Mouse (Mus musculus): ENCODE results near the gene Kcnip3. TPM values are rescaled to one million over a fixed set of nuclear protein-coding genes. Genes with fewer than 3 reads are reported as not detected.

The Kcnip3 gene
- not detected in 2 replicates for total RNA-seq (2012; rRNA removed)
- under 1 TPM in 1 of 2 experiments, not detected in 1; 0.22 TPM for polyA plus RNA-seq (2012; ENCODE audit: insufficient read depth in 1 of 2, insufficient read length in 2 of 2, low read depth in 1 of 2, low replicate concordance in 2 of 2, missing spikeins in 1 of 2)

DNA sequence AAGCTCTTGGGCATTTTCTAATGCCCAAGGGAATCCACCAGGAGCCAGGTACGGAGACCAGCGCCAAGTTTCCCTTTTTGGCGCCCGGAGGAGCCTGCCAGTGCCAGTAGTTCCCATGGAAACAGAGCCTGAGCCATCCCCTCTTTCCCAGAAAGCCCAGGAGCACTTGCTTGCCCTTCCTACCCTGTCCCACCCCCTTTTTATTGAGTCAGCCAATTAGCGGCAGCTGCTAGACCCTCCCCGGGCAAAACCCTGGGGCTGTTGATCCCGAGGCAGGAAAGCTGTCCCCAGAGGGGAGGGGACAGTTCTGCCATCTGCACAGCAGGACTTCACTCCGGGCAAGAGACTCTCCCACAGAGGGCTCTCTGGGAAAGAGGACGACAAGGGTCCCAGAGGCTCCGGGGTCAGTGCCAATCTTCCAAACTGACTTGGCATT is at the start of gene Kcnip3:
Kcnip3 (minus strand) TSS at position 89 of the 436 bp plus-strand sequence.
- no peaks in the 10 kb centered on the region for H3K79me2 ChIP-seq (ENCODE audit: control insufficient read depth, insufficient read depth, low read length, poor library complexity)
- TF ChIP-seq ZNF384 (IDR thresholded peaks at IDR 0.05; ENCODE audit: low read depth, low read length) (no peak), BHLHE40 (IDR thresholded peaks at IDR 0.05; ENCODE audit: borderline replicate concordance, low read depth, low read length) (no peak), MYC (IDR thresholded peaks at IDR 0.05; ENCODE audit: low read depth, low read length) (no peak), MEF2A (IDR thresholded peaks at IDR 0.05; ENCODE audit: extremely low read depth, insufficient replicate concordance, low read depth, low read length, poor library complexity, severe bottlenecking) (no peak), MXI1 (IDR thresholded peaks at IDR 0.05; ENCODE audit: low read depth, low read length) (no peak), POLR2A (IDR thresholded peaks at IDR 0.05; ENCODE audit: control insufficient read depth in 1 of 2, insufficient read depth in 1 of 2, low read depth in 1 of 2, low read length in 2 of 2, poor library complexity in 1 of 2) (no peak), GABPA (IDR thresholded peaks at IDR 0.05; ENCODE audit: low read depth, low read length) (no peak), ELF1 (IDR thresholded peaks at IDR 0.05; ENCODE audit: low read depth, low read length) (no peak), CHD1 (IDR thresholded peaks at IDR 0.05; ENCODE audit: low read depth, low read length) (no peak), SIN3A (IDR thresholded peaks at IDR 0.05; ENCODE audit: low read length) (no peak), ZKSCAN1 (IDR thresholded peaks at IDR 0.05; ENCODE audit: low read depth, low read length) (no peak), GATA1 (IDR thresholded peaks at IDR 0.05; ENCODE audit: low read depth, low read length) (no peak), RCOR1 (IDR thresholded peaks at IDR 0.05; ENCODE audit: low read depth, low read length) (no peak)
- H3K4me1 ChIP-seq (ENCODE audit: control insufficient read depth in 1 of 2, insufficient read depth in 2 of 2, low read length in 2 of 2) = peaks cover 0 to 3% of the 10 kb centered on the region in 2 experiments; a peak in 1 of 4 replicates
- no peak within 1 kb of the TSS for H3K9ac ChIP-seq (ENCODE audit: control insufficient read depth, low read depth, low read length, poor library complexity, severe bottlenecking)
- no peak for DNase-seq (ENCODE audit: low read depth, low spot score)
- peaks cover 3 to 11% of the 10 kb centered on the region in 2 experiments; a peak in 3 of 4 replicates for H3K27me3 ChIP-seq (ENCODE audit: control insufficient read depth in 1 of 2, insufficient read depth in 2 of 2, low read length in 2 of 2)
- H3K9me3 ChIP-seq (replicated peaks; ENCODE audit: insufficient read depth, low read length) = no peaks in the 10 kb centered on the region
- no peak within 1 kb of the TSS for H3K27ac ChIP-seq (ENCODE audit: control insufficient read depth, low read depth, low read length)
- H3K4me3 ChIP-seq (ENCODE audit: control insufficient read depth in 1 of 2, insufficient read depth in 1 of 2, low read depth in 2 of 2, low read length in 2 of 2) = no peak within 1 kb of the TSS
- no peaks in the 10 kb centered on the region for H3K36me3 ChIP-seq (ENCODE audit: control insufficient read depth in 1 of 2, insufficient read depth in 2 of 2, low read length in 2 of 2)

DNA sequence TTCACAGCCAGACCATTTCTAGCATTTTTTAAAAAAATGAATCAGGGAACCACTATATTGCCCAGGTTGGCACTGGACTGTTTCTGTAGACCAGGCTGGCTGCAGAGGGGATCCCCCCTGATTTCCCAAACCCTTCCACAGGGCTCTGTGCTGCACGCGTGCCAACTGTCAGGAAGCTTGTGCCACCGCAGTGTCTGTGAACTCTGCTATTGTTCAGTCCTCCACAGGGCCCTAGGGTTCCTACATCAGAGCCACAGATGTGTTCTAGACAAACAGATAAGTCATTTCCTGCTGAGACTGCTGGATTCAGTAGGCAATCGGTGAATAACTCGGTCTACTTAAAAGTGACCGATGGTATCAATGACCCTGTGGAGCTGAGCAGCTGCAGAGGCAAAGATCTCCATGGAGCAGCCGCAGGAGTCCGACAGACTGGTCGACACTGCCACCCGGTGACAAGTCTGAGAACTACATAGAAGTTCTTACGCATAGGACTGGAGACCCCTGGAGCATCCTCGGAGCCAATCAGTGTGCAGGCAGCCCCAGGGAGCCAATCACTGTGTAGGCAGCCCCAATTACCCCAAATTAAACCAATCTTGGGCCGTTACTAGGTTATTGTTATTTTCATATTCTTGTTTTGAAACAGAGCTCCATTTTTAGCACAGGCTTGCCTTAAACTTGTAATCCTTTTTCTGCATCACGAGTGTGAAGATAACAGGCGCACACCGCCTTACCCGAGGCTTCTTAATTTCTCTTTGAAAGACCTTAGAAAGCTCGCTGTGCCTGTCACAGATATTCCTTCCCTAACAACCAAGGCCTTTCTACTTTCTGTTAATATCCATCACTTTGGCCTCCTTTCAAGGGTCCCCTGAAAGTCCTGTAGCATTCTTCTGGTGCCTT is 37.4 kb upstream of the Kcnip3 start:
- H3K9ac ChIP-seq (ENCODE audit: control insufficient read depth, low read depth, low read length, poor library complexity, severe bottlenecking) = peak overlapping the region; percentile 34
- 0 out of 2 replicates have a peak, but pooled peaks have one; percentile 5 for TF ChIP-seq GATA1 (IDR thresholded peaks at IDR 0.05; ENCODE audit: low read depth, low read length)
- TF ChIP-seq MXI1 (IDR thresholded peaks at IDR 0.05; ENCODE audit: low read depth, low read length) = no peak; the same call in 1 of the 2 replicates
- TF ChIP-seq CHD2 (IDR thresholded peaks at IDR 0.05; ENCODE audit: low read length) = peak; percentile 32; the same call in 1 of the 2 replicates
- TF ChIP-seq TBP (IDR thresholded peaks at IDR 0.05; ENCODE audit: low read depth, low read length) = no peak
- peak; percentile 80 for TF ChIP-seq ZC3H11A (IDR thresholded peaks at IDR 0.05; ENCODE audit: low read depth, low read length)
- TF ChIP-seq CTCF (IDR thresholded peaks at IDR 0.05 in 2 of 3, conservative IDR thresholded peaks at IDR 0.05 in 1 of 3; ENCODE audit: control insufficient read depth in 1 of 3, insufficient read depth in 1 of 3, low read depth in 2 of 3, low read length in 3 of 3, poor library complexity in 1 of 3, severe bottlenecking in 1 of 3) = peak; percentile 62 to 97 (median 88)
- TF ChIP-seq SMC3 (IDR thresholded peaks at IDR 0.05; ENCODE audit: low read depth, low read length) = peak; percentile 88
- no peak for TF ChIP-seq GABPA (IDR thresholded peaks at IDR 0.05; ENCODE audit: low read depth, low read length)
- peak; percentile 50; the same call in 1 of the 2 replicates for TF ChIP-seq NRF1 (IDR thresholded peaks at IDR 0.05; ENCODE audit: insufficient read depth, low read depth, low read length, poor library complexity, severe bottlenecking)
- 0 out of 2 replicates have a peak, but pooled peaks have one; percentile 28 for TF ChIP-seq MAX (IDR thresholded peaks at IDR 0.05; ENCODE audit: low read length)
- TF ChIP-seq POLR2AphosphoS5 (IDR thresholded peaks at IDR 0.05; ENCODE audit: borderline replicate concordance, low read depth, low read length) = no peak
- peak; percentile 53; the same call in 1 of the 2 replicates for TF ChIP-seq SIN3A (IDR thresholded peaks at IDR 0.05; ENCODE audit: low read length)
- peak; percentile 98 for TF ChIP-seq RAD21 (IDR thresholded peaks at IDR 0.05; ENCODE audit: low read depth, low read length)
- peak; percentile 37; the same call in 1 of the 2 replicates for TF ChIP-seq BHLHE40 (IDR thresholded peaks at IDR 0.05; ENCODE audit: borderline replicate concordance, low read depth, low read length)
- H3K27ac ChIP-seq (ENCODE audit: control insufficient read depth, low read depth, low read length) = no peak overlapping the region
- no peaks in the 10 kb centered on the region for H3K9me3 ChIP-seq (replicated peaks; ENCODE audit: insufficient read depth, low read length)
- H3K4me3 ChIP-seq (ENCODE audit: control insufficient read depth in 1 of 2, insufficient read depth in 1 of 2, low read depth in 2 of 2, low read length in 2 of 2) = peak overlapping the region; percentile 29 to 39
- H3K4me1 ChIP-seq (ENCODE audit: control insufficient read depth in 1 of 2, insufficient read depth in 2 of 2, low read length in 2 of 2) = no peaks in the 10 kb centered on the region
- no peaks in the 10 kb centered on the region for H3K79me2 ChIP-seq (ENCODE audit: control insufficient read depth, insufficient read depth, low read length, poor library complexity)
- no peaks in the 10 kb centered on the region; a peak in 2 of 4 replicates for H3K27me3 ChIP-seq (ENCODE audit: control insufficient read depth in 1 of 2, insufficient read depth in 2 of 2, low read length in 2 of 2)
- peak; percentile 94 for DNase-seq (ENCODE audit: low read depth, low spot score)
- no peaks in the 10 kb centered on the region for H3K36me3 ChIP-seq (ENCODE audit: control insufficient read depth in 1 of 2, insufficient read depth in 2 of 2, low read length in 2 of 2)

Data from MEL (cell line).